Mouse (Mus musculus): ENCODE measurements around the gene Pbld1.
A peak's percentile ranks its signal among the peaks of the same experiment; 100 is the strongest.

Pbld1 gene

GRCm38 (mm10) chr10:63059862-63060261 is at the start of gene Pbld1:
Gene Pbld1, plus strand, starts transcription at chr10:63060162.
- DNase-seq (ENCODE audit: low read depth, low spot score), result no peak

GRCm38 (mm10) chr10:63010268-63010667 is 49.7 kb upstream of the Pbld1 start:
- DNase-seq (ENCODE audit: low read depth, low spot score), result no peak

GRCm38 (mm10) chr10:63011556-63011955 is 48.4 kb upstream of the Pbld1 start:
- DNase-seq (ENCODE audit: low read depth, low spot score), result no peak

- DNase-seq (ENCODE audit: low read depth, low spot score), result no peak
Measured at GRCm38 (mm10) chr10:63013476-63013875, 46.5 kb upstream of the Pbld1 start.

- no peak for DNase-seq (ENCODE audit: low read depth, low spot score)
Measured at GRCm38 (mm10) chr10:63014168-63014567, 45.8 kb upstream of the Pbld1 start.

GRCm38 (mm10) chr10:63019304-63019703 is 40.7 kb upstream of the Pbld1 start:
- DNase-seq (ENCODE audit: low read depth, low spot score), result no peak

GRCm38 (mm10) chr10:63021702-63022101 is 38.3 kb upstream of the Pbld1 start:
- DNase-seq (ENCODE audit: low read depth, low spot score), result no peak

- no peak for DNase-seq (ENCODE audit: low read depth, low spot score)
Measured at GRCm38 (mm10) chr10:63022541-63023120, 37.3 kb upstream of the Pbld1 start.

- peak; percentile 71 for DNase-seq (ENCODE audit: low read depth, low spot score)
Measured at GRCm38 (mm10) chr10:63023121-63023748, 36.7 kb upstream of the Pbld1 start.

GRCm38 (mm10) chr10:63023749-63024579 is 36.0 kb upstream of the Pbld1 start, which contains the start of the genes Hnrnph3 and Pbld2:
Gene Hnrnph3, minus strand, starts transcription at chr10:63024217.
Gene Pbld2, plus strand, starts transcription at chr10:63024315.
- DNase-seq (ENCODE audit: low read depth, low spot score), result peak; percentile 98

- no peak for DNase-seq (ENCODE audit: low read depth, low spot score)
Measured at GRCm38 (mm10) chr10:63024580-63024910, 35.4 kb upstream of the Pbld1 start.

- DNase-seq (ENCODE audit: low read depth, low spot score), result peak; percentile 14
Measured at GRCm38 (mm10) chr10:63025016-63025415, 34.9 kb upstream of the Pbld1 start.

GRCm38 (mm10) chr10:63025491-63026011 is 34.4 kb upstream of the Pbld1 start:
- peak; percentile 17 for DNase-seq (ENCODE audit: low read depth, low spot score)

- no peak for DNase-seq (ENCODE audit: low read depth, low spot score)
Measured at GRCm38 (mm10) chr10:63026156-63026794, 33.7 kb upstream of the Pbld1 start.

- no peak for DNase-seq (ENCODE audit: low read depth, low spot score)
Measured at GRCm38 (mm10) chr10:63026795-63027160, 33.2 kb upstream of the Pbld1 start.

GRCm38 (mm10) chr10:63027376-63028161 is 32.4 kb upstream of the Pbld1 start:
- no peak for DNase-seq (ENCODE audit: low read depth, low spot score)

GRCm38 (mm10) chr10:63028396-63028795 is 31.6 kb upstream of the Pbld1 start:
- DNase-seq (ENCODE audit: low read depth, low spot score), result no peak

GRCm38 (mm10) chr10:63032267-63032666 is 27.7 kb upstream of the Pbld1 start:
- DNase-seq (ENCODE audit: low read depth, low spot score), result no peak

- DNase-seq (ENCODE audit: low read depth, low spot score), result no peak
Measured at GRCm38 (mm10) chr10:63032956-63033355, 27.0 kb upstream of the Pbld1 start.

GRCm38 (mm10) chr10:63038571-63039320 is 21.2 kb upstream of the Pbld1 start:
- no peak for DNase-seq (ENCODE audit: low read depth, low spot score)

Data from CD4-positive helper T cell, adult 2 months (primary cell).